Mouse (Mus musculus): Measurements from ENCODE around the gene Olfr914. TPM values are rescaled to one million over a fixed set of nuclear protein-coding genes. Genes with fewer than 3 reads are reported as not detected.

The Olfr914 gene
- not detected in 2 replicates for polyA plus RNA-seq (2015; fragmentation: Nextera tagmentation; extraction: Ambion mirVana)

DNA sequence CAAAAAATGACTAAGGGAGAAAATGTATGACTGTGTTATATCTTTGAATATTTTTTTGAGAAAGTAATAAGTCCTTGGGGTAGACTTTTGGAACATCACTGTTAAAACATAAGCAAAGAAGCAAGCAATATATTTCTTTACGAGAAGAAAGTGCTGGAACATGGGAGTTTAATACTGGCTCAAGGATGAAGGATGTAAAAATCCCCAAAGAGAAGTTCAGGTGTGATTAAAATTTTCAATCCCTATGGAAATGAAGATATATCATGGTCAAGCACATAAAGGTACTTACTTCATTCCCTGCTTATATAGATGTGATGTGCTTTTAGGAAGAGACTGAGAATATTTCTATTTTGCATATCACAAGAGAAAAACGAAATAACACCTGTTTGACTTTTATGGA is at the start of gene Olfr914:
Gene Olfr914 (plus strand): TSS at position 301 of the 400 bp plus-strand sequence.

DNA sequence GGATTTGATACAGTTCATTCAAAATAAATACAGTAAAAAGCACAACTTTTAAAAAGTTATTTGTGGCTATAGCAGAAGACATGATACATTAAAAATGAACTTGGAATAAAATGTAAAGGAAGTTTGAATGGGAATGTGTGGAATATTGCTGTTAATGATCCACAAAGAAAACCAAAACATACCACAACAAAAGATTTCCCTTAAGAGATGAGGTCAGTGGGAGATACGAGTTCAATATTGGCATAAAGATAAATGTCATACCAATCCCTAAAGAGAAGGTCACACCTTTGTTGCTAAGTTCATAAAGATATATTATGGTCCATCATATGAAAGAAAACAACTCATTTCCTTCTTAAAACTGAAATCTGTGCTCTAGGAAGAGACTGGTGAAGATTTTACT is 25.0 kb upstream of the Olfr914 start, which contains the start of gene Olfr912:
Gene Olfr912 (plus strand): TSS at position 301 of the 400 bp plus-strand sequence.

DNA sequence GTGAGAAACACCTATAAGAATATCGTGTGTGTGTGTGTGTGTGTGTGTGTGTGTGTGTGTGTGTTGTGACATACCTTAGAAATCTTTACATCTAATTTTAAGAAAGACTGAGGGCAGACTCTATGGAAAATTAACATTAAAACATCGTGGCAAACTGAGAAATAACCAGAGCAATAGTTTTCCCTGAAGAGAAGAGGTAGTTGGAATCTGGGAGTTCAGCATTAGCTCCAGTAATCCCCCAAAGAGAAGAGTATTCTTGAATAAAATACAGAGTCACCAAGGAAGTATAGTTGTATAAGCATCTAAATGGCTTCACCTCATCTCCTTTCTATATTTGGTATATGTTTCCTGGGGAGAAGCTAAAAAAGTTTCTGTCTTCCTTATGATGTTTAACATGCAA is 12.4 kb upstream of the Olfr914 start, which contains the start of gene Olfr913:
Gene Olfr913 (plus strand): TSS at position 301 of the 400 bp plus-strand sequence.

DNA sequence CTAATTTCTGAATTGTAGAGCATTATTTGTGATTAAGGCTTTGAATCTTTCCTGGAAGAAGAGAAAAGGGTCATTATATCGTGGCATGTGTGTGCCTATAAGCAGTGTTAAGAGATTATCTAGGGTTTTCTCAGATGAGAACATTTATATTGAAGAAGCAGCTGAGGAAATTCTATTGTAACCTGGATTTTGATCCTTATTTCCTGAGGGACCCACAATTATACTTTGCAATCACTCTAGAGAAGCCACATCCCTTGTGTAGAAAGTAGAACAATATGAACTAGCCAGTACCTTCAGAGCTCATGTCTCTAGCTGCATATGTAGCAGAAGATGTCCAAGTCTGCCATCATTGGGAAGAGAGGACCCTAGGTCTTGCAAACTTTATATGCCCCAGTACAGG is 54.9 kb downstream of the Olfr914 start, which contains the start of gene Olfr916:
Gene Olfr916 (minus strand): TSS at position 101 of the 400 bp plus-strand sequence.

Other genes with a start within 250 kb of the Olfr914 start
- not detected in 2 replicates for gene Olfr250, start 238.2 kb upstream of the Olfr914 start, polyA plus RNA-seq (2015; fragmentation: Nextera tagmentation; extraction: Ambion mirVana)
- not detected in 2 replicates for gene Olfr251, start 228.0 kb upstream of the Olfr914 start, polyA plus RNA-seq (2015; fragmentation: Nextera tagmentation; extraction: Ambion mirVana)
- gene Olfr147, start 203.4 kb upstream of the Olfr914 start, polyA plus RNA-seq (2015; fragmentation: Nextera tagmentation; extraction: Ambion mirVana), result not detected in 2 replicates
- gene Olfr901, start 175.6 kb upstream of the Olfr914 start, polyA plus RNA-seq (2015; fragmentation: Nextera tagmentation; extraction: Ambion mirVana), result not detected in 2 replicates
- gene Olfr902, start 157.4 kb upstream of the Olfr914 start, polyA plus RNA-seq (2015; fragmentation: Nextera tagmentation; extraction: Ambion mirVana), result not detected in 2 replicates
- not detected in 2 replicates for gene Olfr904, start 142.0 kb upstream of the Olfr914 start, polyA plus RNA-seq (2015; fragmentation: Nextera tagmentation; extraction: Ambion mirVana)
- not detected in 2 replicates for gene Olfr905, start 134.0 kb upstream of the Olfr914 start, polyA plus RNA-seq (2015; fragmentation: Nextera tagmentation; extraction: Ambion mirVana)
- gene Olfr906, start 118.0 kb upstream of the Olfr914 start, polyA plus RNA-seq (2015; fragmentation: Nextera tagmentation; extraction: Ambion mirVana), result not detected in 2 replicates
- not detected in 2 replicates for gene Olfr907, start 109.3 kb upstream of the Olfr914 start, polyA plus RNA-seq (2015; fragmentation: Nextera tagmentation; extraction: Ambion mirVana)
- not detected in 2 replicates for gene Olfr911-ps1, start 83.5 kb upstream of the Olfr914 start, polyA plus RNA-seq (2015; fragmentation: Nextera tagmentation; extraction: Ambion mirVana)
- gene Olfr910, start 67.3 kb upstream of the Olfr914 start, polyA plus RNA-seq (2015; fragmentation: Nextera tagmentation; extraction: Ambion mirVana), result not detected in 2 replicates
- not detected in 2 replicates for gene Olfr912, start 24.9 kb upstream of the Olfr914 start, polyA plus RNA-seq (2015; fragmentation: Nextera tagmentation; extraction: Ambion mirVana)
- gene Olfr913, start 12.3 kb upstream of the Olfr914 start, polyA plus RNA-seq (2015; fragmentation: Nextera tagmentation; extraction: Ambion mirVana), result not detected in 2 replicates
- gene Olfr916, start 54.8 kb downstream of the Olfr914 start, polyA plus RNA-seq (2015; fragmentation: Nextera tagmentation; extraction: Ambion mirVana), result not detected in 2 replicates
- not detected in 2 replicates for gene Olfr917, start 60.7 kb downstream of the Olfr914 start, polyA plus RNA-seq (2015; fragmentation: Nextera tagmentation; extraction: Ambion mirVana)
- gene Olfr918, start 69.5 kb downstream of the Olfr914 start, polyA plus RNA-seq (2015; fragmentation: Nextera tagmentation; extraction: Ambion mirVana), result not detected in 2 replicates
- not detected in 2 replicates for gene Olfr919, start 98.6 kb downstream of the Olfr914 start, polyA plus RNA-seq (2015; fragmentation: Nextera tagmentation; extraction: Ambion mirVana)
- 13.1 and 19.9 TPM in 2 replicates for gene Vwa5a, start 113.2 kb downstream of the Olfr914 start, polyA plus RNA-seq (2015; fragmentation: Nextera tagmentation; extraction: Ambion mirVana)
- gene Olfr920, start 147.2 kb downstream of the Olfr914 start, polyA plus RNA-seq (2015; fragmentation: Nextera tagmentation; extraction: Ambion mirVana), result 0.22 and 0.38 TPM in 2 replicates
- gene Olfr921, start 168.0 kb downstream of the Olfr914 start, polyA plus RNA-seq (2015; fragmentation: Nextera tagmentation; extraction: Ambion mirVana), result not detected in 2 replicates
- gene Olfr922, start 209.5 kb downstream of the Olfr914 start, polyA plus RNA-seq (2015; fragmentation: Nextera tagmentation; extraction: Ambion mirVana), result not detected in 2 replicates
- not detected in 2 replicates for gene Olfr923, start 221.4 kb downstream of the Olfr914 start, polyA plus RNA-seq (2015; fragmentation: Nextera tagmentation; extraction: Ambion mirVana)
- gene Olfr924, start 239.3 kb downstream of the Olfr914 start, polyA plus RNA-seq (2015; fragmentation: Nextera tagmentation; extraction: Ambion mirVana), result not detected in 2 replicates
- gene Olfr26, start 250.0 kb downstream of the Olfr914 start, polyA plus RNA-seq (2015; fragmentation: Nextera tagmentation; extraction: Ambion mirVana), result not detected in 2 replicates

All from spleen, postnatal 0 days (tissue).